Mouse (Mus musculus): Measurements from ENCODE around the gene Neurl1a.

Gene Neurl1a

GRCm38 (mm10) chr19:47291307-47292080 lies 112.9 kb downstream of the Neurl1a start:
- DNase-seq = peak; percentile 39

DNA sequence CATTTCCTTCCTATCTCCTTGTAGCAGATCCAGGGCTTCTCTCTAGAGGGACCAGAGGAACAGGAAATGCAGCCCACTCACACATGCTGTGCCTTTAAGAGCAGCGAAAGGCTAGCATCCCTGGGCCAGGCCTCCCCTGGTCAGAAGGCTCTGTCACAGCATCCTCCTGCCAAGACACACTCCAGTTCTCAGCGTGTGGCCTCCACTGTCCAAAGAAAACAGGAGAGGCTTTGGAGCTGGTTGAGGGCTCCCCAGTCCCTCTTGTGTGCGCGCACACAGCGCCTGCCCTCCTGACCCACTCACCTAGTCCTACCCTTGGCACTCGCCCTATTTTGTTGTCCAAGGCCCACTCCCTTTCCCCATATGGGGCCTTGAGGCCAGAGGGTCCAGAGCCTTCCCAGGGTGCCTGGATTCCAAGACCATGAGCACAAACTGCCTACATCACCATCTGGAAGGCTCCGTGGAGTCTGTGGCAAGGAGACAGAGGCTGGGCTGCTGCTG lies 113.9 kb downstream of the Neurl1a start:
- peak; percentile 46 for DNase-seq

DNA sequence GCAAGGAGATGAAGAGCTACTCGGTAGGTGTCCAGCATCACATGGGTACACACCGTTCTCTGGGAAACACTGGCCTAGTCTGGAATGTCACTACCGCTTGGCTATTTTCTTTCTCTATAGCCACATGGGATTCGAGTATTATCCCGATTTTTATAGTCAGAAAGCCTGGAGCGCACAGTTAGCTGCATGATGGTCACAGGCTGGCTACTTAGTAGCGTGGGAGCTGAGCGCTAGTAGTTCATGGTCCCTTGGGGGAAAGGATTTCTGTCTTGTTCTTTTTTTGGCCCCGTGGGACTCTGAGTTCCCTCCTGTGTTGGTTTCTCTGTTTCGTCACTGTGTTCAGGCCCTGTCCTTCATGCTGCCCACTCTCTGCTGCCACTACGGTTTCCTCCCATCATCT lies 119.5 kb downstream of the Neurl1a start:
- no peak for DNase-seq

- no peak for DNase-seq
Observed at GRCm38 (mm10) chr19:47301303-47302190, 122.9 kb downstream of the Neurl1a start.

DNA sequence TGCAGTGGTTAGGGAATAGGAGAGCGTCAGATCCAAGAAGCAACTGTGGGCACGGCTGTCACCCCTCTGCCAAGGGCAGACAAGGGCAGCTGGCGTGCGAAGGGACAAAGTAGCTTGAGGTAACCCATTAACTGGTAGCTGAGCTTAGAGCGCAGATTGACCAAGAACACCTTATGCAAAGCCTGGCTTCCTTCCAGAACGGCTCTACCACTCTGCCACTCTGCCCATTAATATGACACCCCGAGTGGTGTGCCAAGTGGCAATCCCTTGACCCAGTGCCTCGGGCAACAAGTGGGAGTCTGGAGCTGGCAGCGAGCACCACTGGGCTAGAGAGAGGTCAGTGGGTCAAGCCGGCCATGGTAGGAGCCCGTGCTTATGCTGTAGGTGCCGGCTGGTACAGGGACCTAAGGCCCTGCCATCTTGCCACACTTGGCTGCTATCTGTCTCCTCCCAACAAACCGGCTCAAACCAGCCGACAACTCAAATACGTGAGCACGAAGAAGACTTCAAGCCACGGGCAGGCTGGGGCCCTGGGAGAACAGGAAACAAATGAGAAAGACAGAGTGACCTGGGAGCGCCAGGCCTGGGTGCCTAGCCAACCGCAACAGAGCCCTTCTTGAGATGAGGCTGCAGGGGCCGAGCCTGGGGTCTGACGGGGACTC lies 123.7 kb downstream of the Neurl1a start:
- DNase-seq = peak; percentile 89

GRCm38 (mm10) chr19:47303128-47303527 lies 124.5 kb downstream of the Neurl1a start:
- DNase-seq = no peak

DNA sequence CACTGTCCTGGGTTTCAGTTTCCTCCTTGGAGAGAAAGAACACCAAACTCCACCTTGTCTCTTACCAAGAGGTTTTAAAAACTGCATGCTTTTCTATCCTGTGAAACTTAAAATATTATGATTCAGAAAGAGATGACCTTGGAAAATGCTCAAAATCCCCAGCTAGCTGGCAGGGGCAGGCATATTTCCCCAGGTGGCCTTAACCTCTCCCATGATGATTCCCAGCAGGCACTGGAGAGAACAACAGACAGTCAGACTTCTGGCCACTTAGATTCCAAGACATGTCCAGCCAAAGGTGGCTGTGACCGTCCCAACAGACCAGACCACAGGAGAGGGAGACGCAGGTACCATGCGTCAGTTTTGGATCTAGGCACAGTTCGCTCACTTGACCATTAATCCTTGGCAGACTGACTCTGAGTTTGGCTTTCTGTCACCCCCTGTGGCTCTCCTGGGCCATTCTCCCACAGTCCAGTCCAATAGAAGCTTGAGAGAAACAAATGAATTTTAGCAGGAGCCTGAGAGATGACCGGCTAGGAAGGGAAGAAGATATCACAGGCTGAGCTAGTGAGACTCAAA lies 125.6 kb downstream of the Neurl1a start:
- DNase-seq = no peak

DNA sequence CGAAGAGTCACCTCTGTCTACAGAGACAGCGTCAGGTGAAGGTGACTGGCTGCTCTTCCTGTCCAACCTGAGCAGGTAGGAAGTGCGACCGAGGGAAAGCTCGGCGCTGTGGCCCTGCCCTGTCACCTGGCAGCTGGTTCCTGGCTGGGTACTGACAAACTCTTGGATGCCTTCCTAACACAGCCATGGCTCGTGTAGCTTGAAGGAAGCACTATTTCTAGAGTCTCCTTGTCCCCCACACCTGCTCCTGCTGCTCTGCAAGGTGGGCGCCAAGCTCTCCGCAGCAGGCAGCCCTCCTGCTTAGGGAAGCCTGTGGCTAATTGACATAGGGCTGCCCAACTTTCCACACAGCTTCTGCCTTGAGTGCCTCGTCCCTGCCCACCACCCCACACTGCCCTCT lies 126.8 kb downstream of the Neurl1a start:
- DNase-seq = no peak

GRCm38 (mm10) chr19:47306128-47306916 lies 127.7 kb downstream of the Neurl1a start:
- DNase-seq = no peak

DNA sequence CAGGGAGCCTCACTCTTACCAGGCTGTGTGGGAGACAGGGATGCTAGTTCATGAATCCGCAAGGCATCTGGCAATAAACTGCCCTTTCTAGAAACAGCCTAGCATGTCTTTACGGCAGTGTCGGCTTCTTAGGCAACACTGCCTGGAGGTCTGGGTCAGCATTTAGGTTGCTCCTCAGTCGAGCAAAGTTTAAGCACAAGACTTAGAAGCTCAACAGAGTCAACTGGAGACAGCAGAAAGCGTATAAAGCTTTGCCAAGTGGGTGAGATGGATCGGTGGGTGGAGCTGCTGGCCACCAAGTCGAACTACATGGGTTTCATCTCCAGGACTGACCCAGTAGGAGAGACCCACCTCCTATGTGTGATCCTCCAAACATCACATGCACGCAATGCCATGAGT lies 128.3 kb downstream of the Neurl1a start:
- DNase-seq = no peak

Data from kidney, adult 9 months (tissue).